Comparison of ENCODE assay signal across 8 mouse cellular contexts in the genomic region with DNA sequence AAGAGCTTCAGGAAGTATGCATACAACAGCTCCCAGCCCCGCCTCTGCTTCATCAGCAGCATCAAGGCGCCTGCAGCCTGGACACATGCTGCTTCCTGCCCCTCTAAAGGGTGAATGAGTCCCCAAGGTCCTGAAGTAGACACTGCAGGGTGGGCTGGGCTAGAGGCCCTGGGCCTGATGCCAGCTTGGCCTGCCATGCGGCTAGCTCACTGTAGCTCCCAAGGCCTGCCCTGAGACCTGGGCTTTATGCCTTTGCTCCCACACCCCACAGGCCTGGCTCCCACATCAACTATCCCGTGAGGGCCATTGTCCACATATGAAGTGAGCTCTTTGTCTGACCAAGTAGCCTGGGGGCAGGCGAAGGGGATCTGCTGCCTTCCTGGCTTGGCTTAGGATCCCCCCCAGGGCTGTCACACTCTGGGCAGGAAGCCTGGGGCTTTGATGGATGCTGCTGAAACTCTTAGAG. TPM values are rescaled to one million over a fixed set of nuclear protein-coding genes. Genes with fewer than 3 reads are reported as not detected.
DNase-seq lines count a peak whose midpoint lies in the region; TF ChIP-seq lines count a peak whose summit lies in the region.

No protein-coding gene starts in this region.

- H3K36me3 ChIP-seq in myocyte (ENCODE audit: control insufficient read depth, insufficient read depth): peaks cover 6% of the 10 kb centered on the region

- no peak overlapping the region for H3K4me3 ChIP-seq in myocyte

- no peak overlapping the region for H3ac ChIP-seq in myocyte (ENCODE audit: control insufficient read depth, insufficient read length)

- H3K4me2 ChIP-seq in myocyte (ENCODE audit: low read depth): no peak overlapping the region

- peak; percentile 20 for TF ChIP-seq POLR2A in myocyte (IDR thresholded peaks at IDR 0.05; ENCODE audit: insufficient read length, low read depth)

- H3K79me2 ChIP-seq in myocyte (ENCODE audit: control insufficient read depth, insufficient read depth): no peaks in the 10 kb centered on the region

- peak; percentile 68 for DNase-seq in layer of hippocampus, adult 11-12 months (ENCODE audit: low spot score)
- DNase-seq in layer of hippocampus, adult 9-10 months (ENCODE audit: low spot score): no peak
- DNase-seq in adrenal gland, adult 2 months: peak; percentile 65
- DNase-seq in gastrocnemius, postnatal 10 days: peak; percentile 68
- DNase-seq in kidney, postnatal 14 days: peak; percentile 75
- DNase-seq in urinary bladder, postnatal 25 days (ENCODE audit: low spot score): no peak
- no peak for DNase-seq in cerebellum, adult 11 months

- H3K27me3 ChIP-seq in myocyte (ENCODE audit: control insufficient read depth, insufficient read depth, insufficient read length): no peaks in the 10 kb centered on the region

TF ChIP-seq in myocyte, 11 proteins besides CTCF, POLR2A, EP300 and RAD21:
- TF ChIP-seq TCF3 (IDR thresholded peaks at IDR 0.05; ENCODE audit: insufficient read length, low read depth): no peak
- TF ChIP-seq E2F4 (IDR thresholded peaks at IDR 0.05; ENCODE audit: insufficient read depth): no peak
- TF ChIP-seq MAX (IDR thresholded peaks at IDR 0.05; ENCODE audit: low read depth): no peak
- no peak for TF ChIP-seq REST (IDR thresholded peaks at IDR 0.05; ENCODE audit: insufficient read depth, insufficient read length)
- TF ChIP-seq POLR2AphosphoS2 (IDR thresholded peaks at IDR 0.05; ENCODE audit: insufficient read length, low read depth): peak; percentile 81
- no peak for TF ChIP-seq CEBPB (IDR thresholded peaks at IDR 0.05; ENCODE audit: insufficient read depth, poor library complexity, severe bottlenecking)

RNA-seq across cellular contexts. Expression of gene Cebpg, which starts 20.1 kb away (rescaled TPM):
- total RNA-seq in adrenal gland, adult 2 months (2021): 10 to 100 TPM; 46.0 to 65.3 TPM
- polyA plus RNA-seq in adrenal gland, adult 2 months (2012; rRNA removed): 2.1 and 2.3 TPM in 2 replicates
- total RNA-seq in gastrocnemius, postnatal 10 days (2021): 10 to 100 TPM; 19.7 to 25.9 TPM
- 25.0 TPM for polyA plus RNA-seq in myocyte (2012; fragmentation: generic; extraction: Trizol)

Comparison
In these comparisons a context has a peak if more than half of its experiments do, and no peak if none do; other contexts are left out.
1. DNase-seq: peak in layer of hippocampus, adult 11-12 months (single experiment), adrenal gland, adult 2 months (single experiment), gastrocnemius, postnatal 10 days (single experiment) and kidney, postnatal 14 days (single experiment); none in layer of hippocampus, adult 9-10 months (single experiment), urinary bladder, postnatal 25 days (single experiment) and cerebellum, adult 11 months (single experiment).